Mouse (Mus musculus): ENCODE measurements around the gene Bclaf1.

The Bclaf1 gene

DNA sequence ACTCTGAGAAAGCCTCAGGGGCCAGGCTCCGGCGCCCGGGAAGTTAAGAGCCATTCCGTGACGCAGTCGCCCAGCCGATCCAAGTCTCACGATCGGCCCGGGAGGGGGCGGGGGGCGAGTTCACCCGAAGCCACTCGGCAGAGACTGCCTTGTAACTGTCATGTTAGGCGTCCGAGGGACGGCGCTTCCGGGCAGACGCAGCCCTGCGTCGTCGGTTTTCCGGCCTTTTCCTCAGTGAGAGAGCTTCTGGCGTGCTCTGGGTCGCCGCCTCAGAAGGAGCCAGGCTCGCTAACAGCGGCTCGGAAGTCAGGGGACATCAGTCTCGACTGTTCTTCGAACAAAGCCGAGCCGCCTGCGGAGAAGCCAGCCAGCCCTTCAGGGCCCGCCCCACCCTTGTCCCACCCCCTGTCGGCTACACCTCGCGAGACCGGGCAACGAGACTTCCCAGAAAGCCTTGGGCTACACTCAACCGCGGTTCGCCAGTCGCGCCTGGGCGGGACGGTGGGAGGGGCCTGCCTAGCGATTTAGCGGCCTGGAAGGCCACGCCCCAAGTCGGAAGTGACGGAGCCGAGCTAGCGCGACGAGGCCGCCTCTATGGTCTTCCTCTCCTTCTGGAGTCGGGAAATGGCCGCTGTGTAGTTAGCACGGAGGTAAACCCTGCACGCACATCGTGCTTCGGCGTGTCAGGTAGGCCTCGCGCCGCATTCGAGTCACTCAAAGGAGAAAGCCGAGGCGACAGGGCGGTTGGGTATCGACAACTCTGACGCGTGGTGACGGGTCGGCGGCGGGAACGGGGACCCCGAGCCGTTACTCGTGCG lies at the start of gene Bclaf1:
TSS of gene Bclaf1 (plus strand) at position 552 of the 818 bp plus-strand sequence.
- DNase-seq (ENCODE audit: low spot score): peak; percentile 99

DNA sequence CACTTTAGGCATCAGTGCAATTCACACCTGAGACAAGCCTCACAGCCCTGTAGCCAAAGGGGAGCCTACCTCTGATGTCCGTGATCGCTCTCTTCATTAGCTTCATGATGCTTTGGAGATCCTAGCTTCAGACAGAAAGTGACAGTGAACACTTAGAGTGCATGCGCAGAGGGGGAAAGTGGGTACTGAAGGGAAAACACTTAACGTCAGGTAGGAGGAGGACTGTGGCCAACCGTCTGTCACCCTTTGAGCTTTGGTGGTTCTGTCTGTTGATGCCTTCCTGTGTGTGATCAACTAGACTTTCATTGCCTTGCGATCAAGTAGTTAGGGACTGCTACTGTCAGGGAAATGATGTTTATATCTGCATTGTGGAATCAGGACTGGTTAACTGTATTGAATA lies 49.4 kb upstream of the Bclaf1 start:
- DNase-seq (ENCODE audit: low spot score): no peak

DNA sequence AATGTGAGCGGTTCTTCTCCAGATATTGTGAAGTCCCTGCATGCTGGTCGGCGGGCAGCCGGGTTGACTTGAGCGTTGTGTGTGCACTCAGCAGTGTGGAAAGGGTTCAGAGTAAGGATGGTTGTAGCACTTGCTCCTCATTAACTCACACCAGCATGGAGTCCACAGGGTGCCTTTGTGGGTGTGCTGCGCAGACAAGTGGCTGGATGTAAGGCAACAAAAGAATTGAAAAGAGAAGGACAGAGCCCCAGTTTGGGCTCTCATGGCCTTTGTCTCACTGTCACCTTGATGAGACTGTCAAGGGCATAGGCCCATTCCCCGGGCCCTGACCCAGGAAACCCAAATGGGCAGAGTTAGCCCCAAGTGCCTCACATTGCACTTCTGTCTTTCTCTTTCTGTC lies 47.8 kb upstream of the Bclaf1 start:
- DNase-seq (ENCODE audit: low spot score): no peak

DNA sequence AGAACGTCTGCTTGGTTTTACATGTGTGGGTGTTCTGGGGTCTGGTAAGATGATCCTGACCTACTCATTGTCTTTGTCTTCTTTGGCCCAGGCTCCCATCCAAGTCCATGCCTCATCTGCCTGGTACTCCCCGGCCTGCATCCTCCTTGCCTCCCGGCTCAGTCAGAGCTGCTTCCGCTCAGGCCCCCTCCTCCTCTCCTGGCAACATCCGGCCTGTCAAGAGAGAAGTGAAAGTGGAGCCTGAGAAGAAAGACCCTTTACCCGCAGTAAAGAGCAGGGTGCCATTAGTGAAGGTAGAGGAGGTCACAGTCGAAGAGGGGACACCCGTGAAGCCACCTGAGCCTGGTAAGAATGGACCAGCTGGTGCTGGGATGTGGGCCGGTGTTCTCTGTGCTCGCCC lies 45.2 kb upstream of the Bclaf1 start:
- no peak for DNase-seq (ENCODE audit: low spot score)

DNA sequence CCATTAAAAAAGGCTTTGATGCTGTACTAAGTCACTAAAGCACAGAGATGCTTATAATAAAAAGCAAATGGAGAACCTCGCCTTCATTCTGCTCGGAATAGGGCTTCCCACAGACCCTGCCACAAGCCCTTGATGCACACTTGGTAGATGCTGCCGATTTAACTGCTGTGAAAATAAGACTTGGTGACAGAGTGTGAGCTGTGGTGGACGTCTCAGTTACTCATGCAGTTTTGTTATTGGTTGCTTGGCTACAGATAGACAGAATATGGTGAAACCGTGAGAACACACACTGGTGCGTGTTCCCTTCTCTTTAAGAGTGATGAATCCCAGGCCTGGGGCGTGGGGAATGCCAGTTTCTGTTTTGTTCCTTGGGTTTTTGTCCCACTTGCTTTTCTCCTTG lies 43.3 kb upstream of the Bclaf1 start:
- no peak for DNase-seq (ENCODE audit: low spot score)

DNA sequence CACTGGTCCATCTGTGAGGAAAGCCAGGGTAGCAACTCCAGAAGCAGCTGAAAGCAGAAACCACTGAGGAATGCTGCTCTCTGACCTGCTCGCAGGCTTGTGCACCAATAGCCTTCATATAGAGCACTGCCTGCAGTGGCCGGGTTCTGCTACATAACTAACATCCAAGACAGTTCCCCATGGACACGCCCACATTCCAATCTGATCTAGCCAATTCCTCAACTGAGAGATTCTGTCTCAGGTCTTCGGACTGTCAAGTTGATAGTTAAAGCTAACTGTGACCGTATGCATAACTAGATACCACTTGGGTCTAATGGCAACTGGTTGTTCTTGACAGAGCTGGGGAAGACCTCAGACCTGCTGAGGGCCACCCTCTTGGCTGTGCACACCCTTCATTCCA lies 39.9 kb upstream of the Bclaf1 start:
- DNase-seq (ENCODE audit: low spot score): peak; percentile 10

DNA sequence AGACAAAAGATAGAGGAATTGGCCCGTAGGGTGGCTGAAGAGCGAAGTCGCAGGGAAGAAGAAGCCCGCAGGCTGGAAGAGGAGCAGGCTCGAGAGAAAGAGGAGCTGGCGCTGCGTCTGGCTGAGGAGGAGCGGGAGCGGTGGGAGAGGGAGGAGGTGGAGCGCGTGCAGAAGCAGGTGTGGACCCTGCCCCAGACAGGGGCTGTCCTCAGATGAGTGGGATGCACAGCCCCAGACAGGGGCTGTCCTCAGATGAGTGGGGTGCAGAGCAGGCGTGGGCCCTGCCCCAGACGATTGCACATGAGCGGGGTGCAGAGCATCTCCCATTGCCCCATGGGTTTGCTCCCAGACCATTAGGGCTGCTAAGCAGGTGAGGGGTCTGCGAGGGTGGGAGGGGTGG lies 39.0 kb upstream of the Bclaf1 start:
- DNase-seq (ENCODE audit: low spot score): no peak

DNA sequence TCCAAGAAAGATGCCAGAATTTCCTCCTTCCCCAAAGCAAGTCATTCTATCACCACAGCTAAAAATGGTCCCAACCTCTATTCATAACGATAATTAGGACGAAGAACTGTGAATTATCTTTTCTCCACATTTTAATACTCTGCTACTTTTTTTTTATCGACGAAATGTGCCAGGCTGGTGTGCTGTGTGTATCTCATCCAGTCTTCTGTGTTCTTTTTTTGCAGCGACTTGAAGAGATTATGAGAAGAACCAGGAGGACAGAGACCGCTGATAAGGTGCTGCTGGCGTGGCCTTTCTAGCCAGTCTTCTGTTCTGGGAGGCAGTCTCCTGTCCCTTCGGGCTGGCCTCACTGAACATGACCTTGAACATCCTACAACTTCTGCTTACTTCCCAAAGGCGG lies 38.2 kb upstream of the Bclaf1 start:
- DNase-seq (ENCODE audit: low spot score): no peak

DNA sequence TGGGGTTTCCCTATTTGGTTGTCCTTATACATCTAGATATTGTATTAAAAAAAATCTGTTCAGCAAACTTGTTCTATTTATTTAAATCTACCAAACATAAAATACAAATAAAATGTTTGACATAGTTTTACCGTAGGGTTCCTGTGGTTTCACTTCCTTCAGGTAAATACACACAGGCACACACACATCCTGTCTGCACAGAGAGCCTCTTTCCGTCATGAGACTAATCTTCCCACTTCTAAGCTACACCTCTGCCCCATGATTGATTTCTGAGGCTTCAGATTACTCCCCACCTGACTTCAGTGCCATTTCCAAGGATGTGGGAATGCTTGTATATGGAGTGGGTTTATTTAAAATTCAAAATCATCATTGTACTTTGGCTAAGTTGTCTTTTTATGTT lies 30.8 kb upstream of the Bclaf1 start:
- DNase-seq (ENCODE audit: low spot score): no peak

DNA sequence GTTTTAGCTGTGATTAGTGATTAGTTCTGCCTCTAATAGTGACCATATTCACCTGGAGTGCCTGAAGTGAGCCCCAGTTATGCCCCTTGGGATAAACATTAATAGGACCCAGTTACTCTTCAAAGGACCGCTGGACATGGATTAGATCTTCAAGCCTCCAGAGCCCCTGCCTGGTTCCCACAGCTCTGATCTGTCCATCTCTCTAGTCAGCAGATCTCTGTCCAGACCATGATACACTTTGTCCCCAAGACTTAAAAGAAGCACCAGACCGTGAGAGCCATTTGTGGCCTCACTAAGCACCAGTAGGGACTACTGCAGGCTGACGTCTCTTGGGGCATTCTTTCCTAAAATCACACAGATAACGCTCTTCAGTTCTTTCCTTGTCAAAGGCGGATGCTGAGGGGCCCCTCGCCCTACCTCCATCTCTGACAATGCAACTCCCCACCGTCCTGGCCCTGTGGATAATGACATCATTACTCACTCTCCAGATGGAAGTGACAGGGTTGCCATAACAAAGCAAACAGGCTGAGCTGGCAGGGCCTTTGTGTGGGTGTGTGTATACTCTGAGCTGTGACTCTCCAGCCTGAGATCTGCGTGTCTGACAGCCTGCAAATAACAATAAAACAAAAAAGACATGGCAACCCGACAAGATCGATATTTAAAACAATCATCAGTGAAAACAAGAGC lies 26.8 kb upstream of the Bclaf1 start:
- peak; percentile 33 for DNase-seq (ENCODE audit: low spot score)

DNA sequence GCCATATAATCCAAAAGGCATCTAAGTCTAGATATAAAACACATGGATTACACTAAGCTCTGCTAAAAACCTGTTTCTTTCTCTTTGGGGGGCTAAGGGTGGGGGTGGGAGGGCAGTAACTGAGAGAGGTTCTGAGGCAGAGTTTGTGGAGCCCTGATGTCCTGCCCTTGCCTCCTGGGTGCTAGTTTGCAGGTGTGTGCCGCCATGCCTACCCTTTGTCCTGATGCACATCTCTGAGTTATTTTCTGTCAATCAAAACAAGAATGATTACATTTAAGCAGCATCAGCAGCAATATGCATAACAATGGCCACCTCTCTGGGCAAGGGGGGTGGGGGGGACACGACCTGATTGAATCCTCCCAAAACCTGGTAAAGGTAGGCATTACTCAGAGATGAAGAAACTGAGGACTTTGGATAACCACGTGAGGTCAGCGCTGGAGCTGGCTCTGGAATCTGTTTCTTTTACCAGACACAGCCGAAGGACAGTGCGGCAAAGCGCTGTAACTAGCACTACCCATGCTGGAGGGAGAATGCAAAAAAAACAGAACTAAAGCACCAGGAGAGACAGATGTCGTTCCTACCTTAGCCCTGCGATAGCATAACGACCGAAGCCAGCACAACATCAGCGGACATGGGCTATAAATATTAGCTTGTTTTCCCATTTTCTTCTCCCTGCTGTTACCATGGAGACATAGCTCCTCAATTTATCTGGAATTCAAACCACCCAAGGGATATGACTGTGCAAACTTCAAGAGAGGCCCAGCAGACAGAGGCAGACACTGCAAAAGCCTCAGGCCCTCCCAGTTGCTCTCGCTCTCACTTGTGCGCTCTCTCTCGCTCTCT lies 26.1 kb upstream of the Bclaf1 start:
- DNase-seq (ENCODE audit: low spot score): peak; percentile 22

DNA sequence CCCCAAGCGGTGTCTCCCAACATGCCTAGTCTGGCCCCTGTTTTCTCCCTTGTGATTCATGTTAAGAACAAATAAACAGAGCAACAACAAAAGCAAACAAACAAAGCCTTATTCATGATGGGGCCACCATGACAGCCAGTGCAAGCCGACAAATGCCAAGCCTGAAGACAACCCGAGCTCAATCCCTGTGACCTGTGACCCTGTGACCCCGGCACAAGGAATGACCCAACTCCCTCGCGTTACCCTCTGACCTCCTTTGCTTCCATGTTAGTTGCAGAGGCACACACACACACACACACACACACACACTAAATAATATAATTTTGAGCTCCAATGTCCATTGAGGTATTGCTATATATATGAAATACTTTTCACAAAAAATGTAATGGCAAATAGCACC lies 24.9 kb upstream of the Bclaf1 start:
- DNase-seq (ENCODE audit: low spot score): peak; percentile 47

DNA sequence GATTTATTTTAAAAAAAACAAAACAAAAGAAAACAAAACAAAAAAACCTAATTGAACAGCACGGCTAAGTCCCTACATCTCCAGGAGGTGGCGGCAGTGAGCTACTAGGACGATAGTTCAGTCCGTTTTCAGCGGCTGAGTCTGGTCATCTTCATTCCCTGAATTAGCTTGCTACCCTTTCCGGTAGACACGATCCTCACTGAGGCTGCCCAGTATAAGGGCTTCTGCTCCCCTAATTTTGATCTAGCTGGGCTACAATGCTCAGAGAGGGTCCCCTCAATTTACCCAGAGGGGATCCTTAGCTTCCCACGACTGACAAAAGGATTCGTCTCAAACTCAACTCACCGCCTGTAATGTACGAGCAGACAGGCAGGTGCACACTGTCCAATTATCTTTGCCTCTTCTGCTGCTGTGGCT lies 21.8 kb upstream of the Bclaf1 start:
- peak; percentile 63 for DNase-seq (ENCODE audit: low spot score)

DNA sequence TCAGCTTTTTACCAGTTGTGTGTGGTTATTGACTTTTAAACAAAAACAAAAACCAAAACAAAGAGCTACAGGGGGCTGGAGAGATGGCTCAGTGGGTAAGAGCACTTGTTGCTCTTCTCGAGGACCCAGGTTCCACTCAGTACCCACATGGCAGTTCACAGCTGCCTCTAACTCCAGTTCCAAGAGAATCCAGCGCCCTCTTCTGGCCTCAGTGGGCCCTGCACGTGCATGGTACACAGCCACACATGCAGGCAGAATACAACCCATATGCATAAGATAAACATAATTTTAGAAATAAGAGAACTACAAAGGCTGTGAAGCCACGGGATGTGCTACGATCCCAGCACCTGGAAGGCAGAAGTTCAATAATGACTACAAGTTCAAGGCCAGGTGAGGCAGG lies 16.3 kb upstream of the Bclaf1 start:
- no peak for DNase-seq (ENCODE audit: low spot score)

DNA sequence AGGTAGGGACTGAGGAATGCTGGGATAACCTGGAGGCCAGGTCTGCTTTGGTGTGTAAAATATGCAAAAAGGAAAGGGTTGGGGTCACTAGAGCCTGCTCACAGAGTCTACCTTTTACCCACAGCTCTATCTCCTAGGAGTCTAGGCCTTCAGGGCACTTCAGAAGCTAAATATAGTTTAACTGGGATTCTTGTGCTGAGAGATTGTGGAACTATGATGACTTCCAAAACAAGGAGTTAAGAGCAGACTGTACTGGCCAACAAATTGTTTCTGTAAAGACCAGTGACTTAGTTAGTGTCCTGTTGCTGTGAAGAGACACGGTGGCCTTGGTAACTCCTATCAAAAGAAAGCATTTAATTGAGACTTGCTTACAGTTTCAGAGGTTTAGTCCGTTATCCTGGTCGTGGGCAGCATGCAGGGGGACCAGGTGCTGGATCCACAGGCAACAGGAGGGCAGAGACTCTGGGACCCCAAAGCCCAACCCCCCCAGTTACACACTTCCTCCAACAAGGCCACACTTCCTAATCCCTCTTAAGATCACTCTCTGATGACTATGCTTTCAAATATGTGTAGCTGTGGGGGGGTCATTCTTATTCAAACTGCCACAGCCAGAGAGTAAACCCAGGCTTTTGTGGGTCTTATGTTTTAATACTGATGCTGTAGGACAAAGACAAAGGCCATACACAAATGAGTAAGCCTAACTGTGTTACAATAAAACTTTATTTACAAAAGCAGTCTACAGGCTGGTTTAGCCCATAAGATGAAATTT lies 13.9 kb upstream of the Bclaf1 start:
- no peak for DNase-seq (ENCODE audit: low spot score)

DNA sequence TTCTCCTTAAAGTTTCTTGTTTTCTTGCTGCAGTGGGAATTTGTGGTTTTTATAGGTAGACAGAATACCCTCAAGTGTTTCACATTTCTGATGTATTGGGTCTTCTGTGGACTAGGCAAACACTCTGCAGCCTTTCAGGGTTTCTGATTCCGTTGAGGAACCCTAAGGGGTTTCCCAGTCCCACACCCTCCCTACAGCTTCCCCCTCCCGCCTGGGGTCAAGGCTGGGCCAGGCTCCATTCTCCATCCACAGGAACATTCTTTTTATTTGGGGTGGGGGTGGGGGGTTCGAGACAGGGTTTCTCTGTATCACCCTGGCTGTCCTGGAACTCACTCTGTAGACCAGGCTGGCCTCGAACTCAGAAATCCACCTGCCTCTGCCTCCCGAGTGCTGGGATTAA lies 13.2 kb upstream of the Bclaf1 start:
- DNase-seq (ENCODE audit: low spot score): no peak

DNA sequence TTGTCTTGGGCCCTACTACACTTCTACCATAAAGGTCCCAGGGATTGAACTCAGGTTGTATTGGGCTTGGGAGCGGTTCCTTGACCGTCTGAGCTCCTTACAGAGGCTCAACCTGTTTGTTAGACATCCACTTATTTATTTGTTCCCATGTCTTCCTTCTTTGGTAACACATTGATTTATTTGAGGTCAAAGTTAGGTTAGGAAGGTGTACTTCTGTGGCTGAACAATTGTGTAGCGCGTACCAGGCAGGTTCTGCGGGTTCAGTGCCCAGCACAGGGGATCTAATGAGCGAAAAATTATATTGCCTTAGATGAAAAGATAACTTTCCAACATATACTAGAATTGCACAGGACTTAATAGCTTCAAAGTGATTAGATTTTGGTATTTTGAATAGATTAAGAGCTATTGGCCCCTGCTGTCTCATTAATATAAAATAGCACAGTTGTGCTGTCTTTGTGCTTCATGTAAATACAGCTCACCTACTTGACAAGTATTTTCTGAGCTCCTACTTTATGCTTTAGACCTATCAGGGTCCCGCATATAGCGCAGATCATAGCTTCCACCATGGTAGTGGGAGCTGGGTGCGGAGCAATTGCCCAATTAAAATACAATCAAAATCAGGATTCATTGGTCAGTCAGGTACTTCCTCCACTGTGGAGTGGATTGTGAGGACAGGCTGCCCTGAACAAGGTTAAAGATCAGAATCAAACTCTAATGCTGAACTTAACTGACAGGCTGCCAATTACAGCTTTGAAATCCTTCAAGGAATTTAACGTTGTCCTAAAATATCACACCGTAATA lies 1.1 kb upstream of the Bclaf1 start:
- DNase-seq (ENCODE audit: low spot score): no peak

DNA sequence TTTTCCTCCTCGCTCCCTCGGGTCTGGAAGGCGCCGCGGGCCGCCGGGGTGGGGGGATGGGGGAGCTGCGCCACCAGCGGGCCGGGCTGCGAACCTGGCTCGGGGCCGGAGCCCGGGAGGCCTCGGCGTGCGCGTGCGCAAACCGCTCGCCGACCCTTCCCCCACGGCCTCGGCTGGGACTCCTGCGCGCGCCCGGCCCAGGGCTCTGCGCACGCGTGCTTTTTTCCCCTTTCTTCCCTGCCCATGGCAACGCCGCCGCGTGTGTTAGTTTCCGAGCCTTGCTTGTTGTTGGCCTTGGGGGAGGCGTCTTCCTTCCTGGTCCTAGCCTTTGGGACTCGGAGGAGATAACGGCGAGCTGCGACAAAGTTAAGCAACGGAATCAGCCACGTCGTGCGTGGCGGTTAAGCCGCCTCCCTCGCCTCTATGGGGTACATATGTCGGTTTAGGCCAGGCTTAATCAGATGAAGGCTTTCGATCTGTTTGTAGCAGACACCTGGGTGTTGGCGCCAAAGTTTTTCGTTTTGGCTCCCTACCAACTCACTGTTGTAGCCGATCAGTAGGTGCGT lies 550 bp downstream of the Bclaf1 start:
- peak; percentile 87 for DNase-seq (ENCODE audit: low spot score)

DNA sequence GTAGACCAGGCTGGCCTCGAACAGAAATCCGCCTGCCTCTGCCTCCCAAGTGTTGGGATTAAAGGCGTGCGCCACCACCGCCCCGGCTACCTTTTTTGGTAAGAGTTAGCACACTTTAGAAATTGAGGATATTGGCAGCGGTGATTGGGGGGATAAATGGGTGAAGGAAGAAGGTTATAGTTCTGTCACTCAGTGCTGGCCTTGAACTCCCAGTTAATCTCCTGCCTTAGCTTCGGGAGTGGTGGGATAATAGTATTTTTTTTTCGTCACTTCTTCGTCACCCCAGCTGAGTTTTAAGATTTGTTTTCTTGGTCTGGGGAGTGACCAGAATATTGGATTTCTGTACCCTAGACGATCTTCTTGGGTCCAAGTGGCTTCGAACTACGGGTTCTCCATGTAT lies 1.2 kb downstream of the Bclaf1 start:
- DNase-seq (ENCODE audit: low spot score): no peak

DNA sequence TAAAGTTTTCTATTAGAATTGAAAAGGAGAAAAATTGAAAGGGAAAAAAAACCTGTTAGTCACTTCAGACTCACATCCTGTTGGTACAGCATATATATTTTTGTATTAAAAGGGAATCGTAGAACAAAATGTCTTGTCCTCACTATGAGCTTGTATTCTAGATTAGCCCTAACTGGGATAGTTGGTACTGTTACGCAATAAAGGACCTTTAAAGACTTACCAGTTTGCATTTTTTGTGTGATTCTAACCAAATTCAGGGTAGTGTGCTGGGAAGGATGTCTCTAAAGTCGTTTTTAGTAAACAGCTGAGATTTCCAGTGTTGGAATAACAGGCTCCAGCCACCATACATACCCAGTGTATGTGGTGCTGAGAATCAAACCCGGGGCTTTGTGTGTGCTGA lies 1.7 kb downstream of the Bclaf1 start:
- no peak for DNase-seq (ENCODE audit: low spot score)

DNA sequence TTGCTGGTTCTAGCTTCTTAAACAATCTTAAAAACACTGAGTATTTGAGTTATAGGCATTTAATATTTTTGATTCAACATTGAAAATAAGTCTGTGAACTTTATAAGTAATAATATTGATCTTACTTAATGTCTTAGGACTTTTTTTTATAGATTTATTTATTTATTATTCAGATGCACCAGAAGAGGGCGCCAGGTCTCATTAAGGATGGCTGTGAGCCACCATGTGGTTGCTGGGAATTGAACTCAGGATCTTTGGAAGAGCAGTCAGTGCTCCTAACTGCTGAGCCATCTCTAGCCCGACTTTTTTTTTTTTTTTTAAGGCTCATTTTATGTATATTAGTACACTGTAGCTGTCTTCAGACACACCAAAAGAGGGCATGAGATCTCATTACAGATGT lies 2.5 kb downstream of the Bclaf1 start:
- no peak for DNase-seq (ENCODE audit: low spot score)

Measured in yolk sac, embryonic 10.5 days (tissue).